Mouse (Mus musculus) stomach, postnatal 0 days (tissue): ENCODE data around the gene Gm4969. TPM values are rescaled to one million over a fixed set of nuclear protein-coding genes. Genes with fewer than 3 reads are reported as not detected.
A peak's percentile ranks its signal among the peaks of the same experiment; 100 is the strongest.
"Not testable (repeated sequence)": the region's sequence is repeated elsewhere in the genome, so short reads cannot be mapped to it uniquely, and the experiment has no call there.

Experiments
- ATAC-seq: fragments of 200-750 bp; cut with Nextera tagmentation; 2 replicates; pipeline ENCODE4 v1.8.0; 2017; ENCODE audit not compliant: low FRiP score, low TSS enrichment
- DNase-seq: peaks from one replicate; pipeline ENCODE4 v3.0.0-alpha.2; 2016; ENCODE audit warnings: low spot score
- H3K27ac ChIP-seq: fragments of 300-500 bp; sonication (generic); replicated peaks from 2 replicates; pipeline ENCODE4 v1.5.1; 2014; ENCODE audit warnings: mild to moderate bottlenecking, control low read depth
- H3K27me3 ChIP-seq: fragments of 300-500 bp; sonication (generic); 2 replicates; pipeline ENCODE4 v1.6.1; 2014; ENCODE audit warnings: low read length; ENCODE audit not compliant: control insufficient read depth, insufficient read depth
- H3K36me3 ChIP-seq: fragments of 300-500 bp; sonication (generic); 2 replicates; pipeline ENCODE4 v1.6.1; 2014; ENCODE audit warnings: low read length, mixed read lengths; ENCODE audit not compliant: control insufficient read depth, insufficient read depth
- H3K4me1 ChIP-seq: fragments of 300-500 bp; sonication (generic); replicated peaks from 2 replicates; pipeline ENCODE4 v1.6.1; 2014; ENCODE audit warnings: antibody characterized with exemption; ENCODE audit not compliant: control insufficient read depth, insufficient read depth
- H3K4me2 ChIP-seq: fragments of 300-500 bp; sonication (generic); replicated peaks from 2 replicates; pipeline ENCODE4 v1.6.1; 2014; ENCODE audit warnings: low read depth, mild to moderate bottlenecking, control low read depth, moderate library complexity
- H3K4me3 ChIP-seq: fragments of 300-500 bp; sonication (generic); 2 replicates; pipeline ENCODE4 v1.5.1; 2014; ENCODE audit warnings: low read depth, low read length, control low read depth
- H3K9ac ChIP-seq: fragments of 300-500 bp; sonication (generic); 2 replicates; pipeline ENCODE4 v1.6.1; 2014; ENCODE audit warnings: mild to moderate bottlenecking, low read length, control low read depth, mixed read lengths
- H3K9me3 ChIP-seq: fragments of 300-500 bp; sonication (generic); 2 replicates; pipeline ENCODE4 v1.6.1; 2016; ENCODE audit warnings: low read length; ENCODE audit not compliant: control insufficient read depth
- CTCF ChIP-seq: IDR thresholded peaks from 2 replicates; pipeline ENCODE4 v1.5.1; 2016; ENCODE audit warnings: antibody characterized with exemption, low read depth, mild to moderate bottlenecking, moderate library complexity
- EP300 ChIP-seq: optimal IDR thresholded peaks from 2 replicates; pipeline ENCODE3; 2016; ENCODE audit warnings: antibody characterized with exemption
- WGBS: fragments of 180-500 bp; shearing (Covaris S2); extraction: QIAGEN DNeasy Blood & Tissue Kit; methylation state at CpG from one replicate; pipeline ENCODE4 v1.1.7; 2014; 5-methylcytosine and 5-hydroxymethylcytosine counted together
- polyA plus RNA-seq: library from polyadenylated mRNA; unstranded; fragments of >200 nt; fragmentation: Nextera tagmentation; extraction: Ambion mirVana; gene quantifications from 2 replicates; pipeline ENCODE4 v1.2.1, GENCODE M21; 2015

Gene Gm4969
- polyA plus RNA-seq, 1 experiment from 2014 or later, result 0.72 TPM

GRCm38 (mm10) chr7:19073504-19073903 is 44.7 kb downstream of the Gm4969 start:
- ATAC-seq (no peak), DNase-seq (no peak)
- H3K9me3 ChIP-seq, result no peaks in the 10 kb centered on the region
- no peaks in the 10 kb centered on the region; the same call in 1 of the 2 replicates for H3K4me1 ChIP-seq
- H3K36me3 ChIP-seq, result no peaks in the 10 kb centered on the region
- H3K9ac ChIP-seq, result no peak overlapping the region
- no peaks in the 10 kb centered on the region for H3K27me3 ChIP-seq
- TF ChIP-seq EP300, result no peak
- peak; percentile 73 for TF ChIP-seq CTCF
- WGBS, result 79% methylated on average over 9 of the region's 9 CpGs
- H3K27ac ChIP-seq, result no peak overlapping the region
- no peak overlapping the region for H3K4me3 ChIP-seq
- no peak overlapping the region for H3K4me2 ChIP-seq

- H3K27me3 ChIP-seq, H3K9me3 ChIP-seq, H3K36me3 ChIP-seq, H3K27ac ChIP-seq, H3K4me1 ChIP-seq, H3K9ac ChIP-seq, H3K4me3 ChIP-seq, H3K4me2 ChIP-seq, ATAC-seq, DNase-seq: not testable (repeated sequence)
- WGBS, result 41% methylated on average over 3 of the region's 3 CpGs
- peak; percentile 53 for TF ChIP-seq CTCF
These were observed 47.1 kb downstream of the Gm4969 start for GRCm38 (mm10) chr7:19071024-19071423.

GRCm38 (mm10) chr7:19069500-19069899 is 48.7 kb downstream of the Gm4969 start:
- no peaks in the 10 kb centered on the region for H3K9me3 ChIP-seq
- TF ChIP-seq EP300 (no peak), CTCF (peak; percentile 75)
- no peaks in the 10 kb centered on the region for H3K36me3 ChIP-seq
- no peaks in the 10 kb centered on the region; the same call in 1 of the 2 replicates for H3K27me3 ChIP-seq
- no peak overlapping the region for H3K9ac ChIP-seq
- 39% methylated on average over 3 of the region's 3 CpGs for WGBS
- no peak overlapping the region for H3K4me2 ChIP-seq
- H3K4me3 ChIP-seq, result no peak overlapping the region
- no peaks in the 10 kb centered on the region for H3K4me1 ChIP-seq
- ATAC-seq, result no peak
- no peak for DNase-seq
- H3K27ac ChIP-seq, result no peak overlapping the region

- Histone ChIP-seq H3K27me3 (no peaks in the 10 kb centered on the region; the same call in 1 of the 2 replicates), H3K4me2 (no peak overlapping the region), H3K9ac (no peak overlapping the region), H3K4me1 (no peaks in the 10 kb centered on the region), H3K4me3 (no peak overlapping the region), H3K36me3 (no peaks in the 10 kb centered on the region), H3K27ac (no peak overlapping the region), H3K9me3 (no peaks in the 10 kb centered on the region)
- TF ChIP-seq CTCF, result peak; percentile 87
- no peak for TF ChIP-seq EP300
- no peak for ATAC-seq
- WGBS, result 1% methylated on average over 2 of the region's 2 CpGs
- peak; percentile 74 for DNase-seq
These were observed 49.5 kb downstream of the Gm4969 start for GRCm38 (mm10) chr7:19068707-19069106.

GRCm38 (mm10) chr7:19067935-19068334 is 50.2 kb downstream of the Gm4969 start:
- Histone ChIP-seq H3K36me3 (no peaks in the 10 kb centered on the region), H3K27ac (no peak overlapping the region), H3K4me2 (no peak overlapping the region), H3K9me3 (no peaks in the 10 kb centered on the region), H3K27me3 (no peaks in the 10 kb centered on the region; the same call in 1 of the 2 replicates), H3K4me1 (no peaks in the 10 kb centered on the region), H3K9ac (no peak overlapping the region), H3K4me3 (no peak overlapping the region)
- no peak for DNase-seq
- no peak for TF ChIP-seq EP300
- no peak for TF ChIP-seq CTCF
- no peak for ATAC-seq
- 58% methylated on average over 14 of the region's 14 CpGs for WGBS

- Histone ChIP-seq H3K4me2 (no peak overlapping the region), H3K27me3 (no peaks in the 10 kb centered on the region; the same call in 1 of the 2 replicates), H3K27ac (no peak overlapping the region), H3K9me3 (no peaks in the 10 kb centered on the region), H3K36me3 (no peaks in the 10 kb centered on the region), H3K4me1 (no peaks in the 10 kb centered on the region), H3K4me3 (no peak overlapping the region), H3K9ac (no peak overlapping the region)
- TF ChIP-seq CTCF, result no peak
- no peak for TF ChIP-seq EP300
- 41% methylated on average over 14 of the region's 14 CpGs for WGBS
- ATAC-seq (no peak), DNase-seq (no peak)
These were observed 51.1 kb downstream of the Gm4969 start for GRCm38 (mm10) chr7:19067063-19067462.
